Mouse (Mus musculus) pancreas, adult 10 weeks (tissue): ENCODE measurements around the gene Iba57. TPM values are rescaled to one million over a fixed set of nuclear protein-coding genes. Genes with fewer than 3 reads are reported as not detected.

Experiments used
- polyA plus RNA-seq: library from polyadenylated mRNA; stranded (reverse); fragments of 350-450 nt; fragmentation: Illumina TruSeq; extraction: RNeasy Lipid Tissue Mini Kit (QIAGEN cat#74804); gene quantifications from one replicate; pipeline ENCODE4 v1.2.3, GENCODE M21; 2015; ENCODE audit warnings: low read depth, low replicate concordance; ENCODE audit not compliant: insufficient read depth

The Iba57 gene
- polyA plus RNA-seq = 0.92 TPM

GRCm38 (mm10) chr11:59163255-59164236 lies at the start of gene Iba57:
Iba57 (minus strand) TSS chr11:59163739.

GRCm38 (mm10) chr11:59208153-59208831 lies 44.8 kb upstream of the Iba57 start, which contains the start of gene 2310033P09Rik:
2310033P09Rik (plus strand) TSS chr11:59208321.

GRCm38 (mm10) chr11:59202081-59202995 lies 38.8 kb upstream of the Iba57 start, which contains the start of gene Mrpl55:
Mrpl55 (plus strand) TSS chr11:59202486.

GRCm38 (mm10) chr11:59192059-59192386 lies 28.5 kb upstream of the Iba57 start, which contains the start of gene Guk1:
Guk1 (minus strand) TSS chr11:59192212.

GRCm38 (mm10) chr11:59182864-59183331 lies 19.4 kb upstream of the Iba57 start, which contains the start of gene Gjc2:
Gjc2 (minus strand) TSS chr11:59183213.

GRCm38 (mm10) chr11:59135904-59136452 lies 27.6 kb downstream of the Iba57 start, which contains the start of gene Obscn:
Obscn (minus strand) TSS chr11:59136402.

Other genes starting within 250 kb of the Iba57 start
- gene Btnl10, start 245.8 kb downstream of the Iba57 start, polyA plus RNA-seq = not detected
- 27.0 TPM for gene Rnf187, start 224.8 kb downstream of the Iba57 start, polyA plus RNA-seq
- not detected for gene Hist3h2ba, start 214.8 kb downstream of the Iba57 start, polyA plus RNA-seq
- gene Hist3h2a, start 209.1 kb downstream of the Iba57 start, polyA plus RNA-seq = 4.9 TPM
- gene Trim17, start 209.1 kb downstream of the Iba57 start, polyA plus RNA-seq = not detected
- gene Trim11, start 185.6 kb downstream of the Iba57 start, polyA plus RNA-seq = 11.7 TPM
- 0.20 TPM for gene Obscn, start 27.3 kb downstream of the Iba57 start, polyA plus RNA-seq
- gene Gjc2, start 19.5 kb upstream of the Iba57 start, polyA plus RNA-seq = 0.63 TPM
- 44.7 TPM for gene Guk1, start 28.5 kb upstream of the Iba57 start, polyA plus RNA-seq
- gene Mrpl55, start 38.7 kb upstream of the Iba57 start, polyA plus RNA-seq = 12.7 TPM
- 4.9 TPM for gene 2310033P09Rik, start 44.6 kb upstream of the Iba57 start, polyA plus RNA-seq
- 83.4 TPM for gene Arf1, start 64.5 kb upstream of the Iba57 start, polyA plus RNA-seq
- gene Wnt3a, start 127.0 kb upstream of the Iba57 start, polyA plus RNA-seq = not detected
- gene Wnt9a, start 143.2 kb upstream of the Iba57 start, polyA plus RNA-seq = 1.6 TPM
- not detected for gene Prss38, start 211.9 kb upstream of the Iba57 start, polyA plus RNA-seq